Mouse (Mus musculus) myocyte (in vitro differentiated cells): ENCODE results near the gene Ackr1.

Experiments used
- E2F4 ChIP-seq: IDR thresholded peaks from one replicate; pipeline ENCODE4 v1.6.1; 2011; ENCODE audit warnings: mild to moderate bottlenecking, control low read depth, moderate library complexity; ENCODE audit not compliant: insufficient read depth
- MYOD1 ChIP-seq, 3 experiments: IDR thresholded peaks; one replicate each; pipeline ENCODE4 v1.6.1; 2011; ENCODE audit warnings: control low read depth in 2 of 3, low read depth in 2 of 3, mild to moderate bottlenecking in 2 of 3, moderate library complexity in 1 of 3; ENCODE audit not compliant: insufficient read length in 2 of 3, control insufficient read depth in 1 of 3
- POLR2A ChIP-seq: IDR thresholded peaks from one replicate; pipeline ENCODE4 v1.6.1; 2011; ENCODE audit warnings: low read depth, mild to moderate bottlenecking, control low read depth, moderate library complexity; ENCODE audit not compliant: insufficient read length
- POLR2AphosphoS2 ChIP-seq: IDR thresholded peaks from one replicate; pipeline ENCODE4 v1.6.1; 2011; ENCODE audit warnings: low read depth, control low read depth; ENCODE audit not compliant: insufficient read length
- REST ChIP-seq: IDR thresholded peaks from one replicate; pipeline ENCODE4 v1.6.1; 2011; ENCODE audit warnings: mild to moderate bottlenecking, control low read depth, moderate library complexity; ENCODE audit not compliant: insufficient read depth, insufficient read length
- SRF ChIP-seq: IDR thresholded peaks from one replicate; pipeline ENCODE4 v1.6.1; 2011; ENCODE audit warnings: low read depth; ENCODE audit not compliant: control insufficient read depth, insufficient read length
- TCF12 ChIP-seq: IDR thresholded peaks from one replicate; pipeline ENCODE4 v1.6.1; 2011; ENCODE audit warnings: mild to moderate bottlenecking, control low read depth; ENCODE audit not compliant: poor library complexity, insufficient read depth, severe bottlenecking
- TCF3 ChIP-seq: IDR thresholded peaks from one replicate; pipeline ENCODE4 v1.6.1; 2011; ENCODE audit warnings: low read depth, control low read depth; ENCODE audit not compliant: insufficient read length
- USF1 ChIP-seq: IDR thresholded peaks from one replicate; pipeline ENCODE4 v1.6.1; 2011; ENCODE audit warnings: low read depth, mild to moderate bottlenecking, control low read depth, moderate library complexity

DNA sequence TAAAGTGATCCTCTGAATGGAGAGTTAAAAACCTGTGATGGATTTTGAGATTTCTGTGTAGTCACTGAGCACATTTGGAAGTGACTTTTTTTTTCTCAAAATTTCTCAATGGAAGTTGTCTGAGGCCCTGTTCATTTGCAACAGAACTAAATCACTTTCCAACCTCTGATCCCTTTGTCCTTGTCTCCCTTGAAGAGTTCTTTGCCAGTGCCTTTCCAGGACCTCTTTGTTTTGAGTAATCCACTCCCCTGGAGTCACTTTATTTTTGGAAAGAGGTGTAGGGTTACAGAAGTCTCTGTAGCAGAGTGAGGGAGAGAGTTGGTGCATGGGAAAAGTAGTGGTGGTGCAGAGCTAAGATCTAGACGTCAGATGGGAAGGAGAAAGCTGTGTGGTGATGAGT, 15.0 kb upstream of the Ackr1 start:
- TF ChIP-seq POLR2A (no peak), REST (no peak), USF1 (no peak), E2F4 (no peak), TCF3 (no peak), POLR2AphosphoS2 (no peak), MYOD1 (IDR thresholded peaks at IDR 0.05; ENCODE audit: control insufficient read depth in 1 of 3, insufficient read length in 2 of 3, low read depth in 2 of 3) (no peak), SRF (no peak), TCF12 (no peak)
